Mouse (Mus musculus) bone marrow macrophage, adult 2 months (primary cell): Measurements from ENCODE around the gene Tnc.

Experiments used
- CTCF ChIP-seq: IDR thresholded peaks from 2 replicates; pipeline ENCODE4 v1.5.1; 2012; ENCODE audit warnings: low read depth, mild to moderate bottlenecking, low read length, moderate library complexity
- POLR2A ChIP-seq: IDR thresholded peaks from 2 replicates; pipeline ENCODE4 v1.6.1; 2012; ENCODE audit warnings: mild to moderate bottlenecking, low read depth, low read length, borderline replicate concordance

- TF ChIP-seq POLR2A: no peak
- no peak for TF ChIP-seq CTCF
Measured at GRCm38 (mm10) chr4:63916753-63917152, 130.1 kb downstream of the Tnc start.
